Mouse (Mus musculus) testis, adult 2 months (tissue): Measurements from ENCODE around the gene Col25a1. TPM values are rescaled to one million over a fixed set of nuclear protein-coding genes. Genes with fewer than 3 reads are reported as not detected.

ENCODE experiments used
- H3K27ac ChIP-seq: fragments of 200-500 bp; 2 replicates; pipeline ENCODE4 v1.5.1; 2012; ENCODE audit warnings: low read depth, low read length; ENCODE audit not compliant: control insufficient read depth, insufficient read depth
- H3K27me3 ChIP-seq: fragments of 200-500 bp; 2 replicates; pipeline ENCODE4 v1.6.1; 2012; ENCODE audit warnings: mild to moderate bottlenecking, low read length, moderate library complexity; ENCODE audit not compliant: control insufficient read depth, insufficient read depth
- H3K36me3 ChIP-seq: fragments of 200-500 bp; 2 replicates; pipeline ENCODE4 v1.6.1; 2012; ENCODE audit warnings: mild to moderate bottlenecking, low read length; ENCODE audit not compliant: control insufficient read depth, insufficient read depth
- H3K4me1 ChIP-seq: fragments of 200-500 bp; 2 replicates; pipeline ENCODE4 v1.6.1; 2012; ENCODE audit warnings: low read length; ENCODE audit not compliant: control insufficient read depth, insufficient read depth
- H3K4me3 ChIP-seq: fragments of 200-500 bp; 2 replicates; pipeline ENCODE4 v1.5.1; 2012; ENCODE audit warnings: low read depth, mild to moderate bottlenecking, low read length, moderate library complexity, mixed read lengths; ENCODE audit not compliant: control insufficient read depth
- CTCF ChIP-seq: fragments of 200-500 bp; IDR thresholded peaks from 2 replicates; pipeline ENCODE4 v1.5.1; 2012; ENCODE audit warnings: low read depth, mild to moderate bottlenecking, inconsistent platforms, low read length, moderate library complexity; ENCODE audit not compliant: control insufficient read depth, insufficient read depth, insufficient replicate concordance
- POLR2A ChIP-seq: fragments of 200-500 bp; IDR thresholded peaks from 2 replicates; pipeline ENCODE4 v1.6.1; 2012; ENCODE audit warnings: low read depth, mild to moderate bottlenecking, inconsistent platforms, low read length, moderate library complexity; ENCODE audit not compliant: control insufficient read depth
- polyA plus RNA-seq: library from polyadenylated mRNA; depleted of rRNA; stranded (reverse); fragments of >200 nt; gene quantifications from 2 replicates; pipeline ENCODE4 v1.2.3, GENCODE M21; 2012

Gene Col25a1
- polyA plus RNA-seq, 1 experiment: 1.9 TPM

DNA sequence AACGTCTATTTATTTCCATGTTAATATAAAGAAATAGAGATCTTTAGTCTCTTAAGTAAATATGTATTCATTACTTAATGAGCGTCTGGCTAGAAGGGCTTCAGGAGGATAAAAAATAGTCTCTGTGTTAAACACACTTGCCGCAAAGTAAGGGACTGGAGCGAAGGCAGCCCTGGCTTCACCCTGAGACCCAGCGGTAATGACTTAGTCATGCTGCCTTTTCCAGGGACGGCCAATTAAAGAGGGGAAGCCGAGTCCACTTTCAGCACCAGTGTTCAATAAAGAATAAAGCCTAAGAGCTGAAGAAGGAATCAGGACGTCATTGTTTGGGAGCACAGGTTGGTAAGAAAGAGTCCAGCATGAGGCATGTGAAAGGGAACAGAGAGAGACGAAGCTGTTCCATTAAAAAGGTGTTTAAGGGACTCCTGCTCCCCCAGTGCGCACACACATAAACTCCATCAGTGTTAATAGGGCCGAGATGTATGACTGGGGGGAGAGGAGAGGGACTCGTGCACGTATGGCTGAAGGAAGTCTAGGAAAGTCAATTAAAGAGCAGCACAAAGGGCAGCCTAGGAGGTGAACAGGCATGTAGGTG is 30.1 kb downstream of the Col25a1 start:
- Histone ChIP-seq H3K4me1 (no peaks in the 10 kb centered on the region), H3K27me3 (no peaks in the 10 kb centered on the region), H3K36me3 (no peaks in the 10 kb centered on the region), H3K4me3 (no peak overlapping the region), H3K27ac (no peak overlapping the region)
- TF ChIP-seq POLR2A (no peak), CTCF (no peak)

DNA sequence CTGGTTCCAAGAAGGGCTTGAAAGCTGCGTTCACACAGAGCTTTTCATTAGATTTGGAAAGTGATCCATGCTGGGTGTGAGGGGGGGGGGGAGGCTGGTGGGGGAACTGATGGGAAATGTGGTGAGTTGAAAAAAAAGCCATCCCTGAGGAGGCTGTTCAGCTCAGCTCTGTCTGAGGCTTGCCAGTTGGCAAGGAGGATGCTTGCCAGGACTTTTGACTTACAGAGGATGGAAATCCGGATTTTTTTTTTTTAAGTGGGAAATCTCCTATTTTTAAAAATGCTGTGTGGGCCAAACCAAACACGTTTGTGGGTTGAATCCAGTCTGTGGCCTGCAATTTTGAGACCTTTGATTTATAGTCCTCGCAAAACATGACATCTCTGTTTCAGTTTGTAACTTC is 35.6 kb downstream of the Col25a1 start:
- Histone ChIP-seq H3K4me3 (no peak overlapping the region), H3K27me3 (no peaks in the 10 kb centered on the region), H3K27ac (no peak overlapping the region), H3K4me1 (no peaks in the 10 kb centered on the region), H3K36me3 (no peaks in the 10 kb centered on the region)
- no peak for TF ChIP-seq CTCF

DNA sequence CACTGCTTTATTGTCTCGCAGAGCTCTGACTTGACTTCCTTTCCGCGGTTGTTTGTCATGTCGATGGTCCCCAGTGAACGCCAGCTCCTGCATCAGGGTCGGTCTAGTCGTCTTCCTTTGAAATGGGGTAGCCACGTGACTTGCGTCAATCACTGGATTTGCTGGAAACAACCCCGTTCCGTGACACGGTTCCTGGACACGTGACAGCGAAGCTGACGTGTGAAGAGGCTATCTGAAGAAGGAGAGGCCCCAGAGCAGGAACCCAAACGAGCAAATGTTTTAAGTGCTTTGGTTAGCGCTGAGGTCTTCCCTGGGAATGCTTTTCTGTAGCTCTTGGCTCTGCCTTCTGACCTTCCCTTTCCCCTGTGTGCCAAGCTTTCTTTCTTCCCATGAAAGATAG is 41.5 kb downstream of the Col25a1 start:
- Histone ChIP-seq H3K4me1 (peaks cover 6% of the 10 kb centered on the region), H3K27me3 (no peaks in the 10 kb centered on the region), H3K4me3 (peak overlapping the region; percentile 46), H3K36me3 (no peaks in the 10 kb centered on the region), H3K27ac (no peak overlapping the region)
- TF ChIP-seq CTCF (no peak), POLR2A (no peak)

DNA sequence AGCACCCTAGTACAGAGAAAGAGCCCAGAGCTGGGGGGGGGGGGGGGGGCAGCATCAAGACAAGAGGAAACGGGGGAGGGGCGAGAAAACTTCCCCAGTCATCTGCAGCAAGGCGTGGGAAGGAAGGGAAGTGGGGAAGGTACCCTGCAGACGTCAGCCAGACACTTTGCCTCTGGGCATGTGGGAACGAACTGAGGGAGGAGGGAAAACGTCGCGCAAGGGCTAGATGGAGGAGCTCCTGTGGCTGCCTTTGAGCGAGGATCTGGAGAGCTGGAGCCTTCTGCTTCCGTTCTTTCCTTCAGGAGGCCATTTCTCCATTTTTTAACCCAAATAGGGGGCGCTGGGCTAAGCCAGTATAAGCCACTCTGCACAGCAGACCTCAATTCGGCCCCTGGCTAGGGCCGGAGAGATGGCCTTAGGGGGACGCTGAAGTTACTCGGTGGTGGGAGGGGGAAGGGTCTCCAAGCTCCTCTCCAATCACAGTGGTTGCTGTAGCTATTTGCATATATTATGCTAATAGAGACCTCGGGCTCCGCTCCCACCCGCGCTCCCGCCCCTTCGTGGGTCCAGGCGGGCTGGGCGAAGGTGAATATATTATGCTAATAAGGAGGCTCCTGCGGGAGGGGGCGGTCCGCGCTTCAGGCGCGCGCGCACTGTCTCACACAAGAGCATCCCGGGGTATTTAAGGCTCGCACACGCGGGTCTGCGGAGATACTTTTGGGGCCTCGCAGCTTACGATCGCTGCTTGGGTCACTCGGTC is 49.1 kb downstream of the Col25a1 start:
- no peak for TF ChIP-seq POLR2A
- TF ChIP-seq CTCF: no peak
- Histone ChIP-seq H3K4me3 (peak overlapping the region; percentile 75), H3K36me3 (no peaks in the 10 kb centered on the region), H3K4me1 (peaks cover 16% of the 10 kb centered on the region), H3K27ac (no peak overlapping the region), H3K27me3 (no peaks in the 10 kb centered on the region)

DNA sequence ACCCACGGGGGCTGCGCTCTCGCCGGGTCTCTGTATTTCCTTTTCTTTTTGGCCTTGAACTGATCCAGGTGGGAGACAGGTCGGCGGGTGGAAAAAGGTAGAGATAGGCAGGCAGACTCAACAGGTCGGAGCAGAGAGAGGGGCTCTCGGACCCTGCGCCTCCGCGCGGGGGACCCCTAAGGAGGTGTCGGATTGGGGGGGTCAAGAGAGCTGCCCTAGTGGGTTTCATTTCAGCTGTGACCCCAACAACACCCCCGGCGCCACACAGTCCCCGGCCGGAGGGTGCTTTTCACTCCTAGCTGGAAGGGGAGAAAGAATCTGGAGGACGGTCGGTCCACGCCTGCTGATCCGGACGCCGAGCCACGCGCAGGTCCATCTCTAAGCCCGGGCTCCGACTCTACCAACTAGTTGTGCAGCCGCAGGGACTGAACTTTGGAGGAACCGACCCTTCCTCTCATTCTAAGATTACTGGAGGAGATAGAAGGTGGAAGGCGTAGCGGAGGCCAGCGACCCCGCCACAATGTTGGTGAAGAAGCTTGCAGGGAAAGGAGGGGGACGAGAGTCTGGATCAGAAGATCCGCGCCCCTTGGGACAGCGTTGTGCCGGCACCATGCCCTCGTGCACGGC is 49.8 kb downstream of the Col25a1 start:
- TF ChIP-seq CTCF: no peak
- no peak for TF ChIP-seq POLR2A
- peak overlapping the region; percentile 75 for H3K4me3 ChIP-seq
- peaks cover 16% of the 10 kb centered on the region for H3K4me1 ChIP-seq
- no peaks in the 10 kb centered on the region for H3K27me3 ChIP-seq
- H3K36me3 ChIP-seq: no peaks in the 10 kb centered on the region
- no peak overlapping the region for H3K27ac ChIP-seq

DNA sequence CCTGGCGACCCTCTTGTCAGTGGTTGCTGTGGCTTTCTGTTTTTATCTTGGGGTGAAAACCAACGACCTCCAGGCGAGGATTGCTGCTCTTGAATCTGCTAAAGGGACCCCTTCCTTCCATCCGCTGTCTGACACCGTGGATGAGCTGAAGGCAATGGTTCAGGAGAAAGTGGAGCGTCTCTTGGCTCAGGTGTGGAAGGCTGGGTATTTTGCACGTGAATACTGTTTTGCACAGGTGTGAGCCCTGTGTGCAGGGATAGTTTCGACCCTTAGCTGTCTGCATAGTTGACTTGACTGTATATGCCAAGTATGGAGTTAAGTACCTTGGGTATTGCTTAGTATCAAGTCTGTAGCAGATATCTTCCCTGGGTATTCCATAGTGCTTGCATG is 50.3 kb downstream of the Col25a1 start:
- no peaks in the 10 kb centered on the region for H3K27me3 ChIP-seq
- peaks cover 16% of the 10 kb centered on the region for H3K4me1 ChIP-seq
- H3K27ac ChIP-seq: no peak overlapping the region
- H3K4me3 ChIP-seq: peak overlapping the region; percentile 75
- TF ChIP-seq POLR2A: no peak
- TF ChIP-seq CTCF: no peak
- H3K36me3 ChIP-seq: no peaks in the 10 kb centered on the region

DNA sequence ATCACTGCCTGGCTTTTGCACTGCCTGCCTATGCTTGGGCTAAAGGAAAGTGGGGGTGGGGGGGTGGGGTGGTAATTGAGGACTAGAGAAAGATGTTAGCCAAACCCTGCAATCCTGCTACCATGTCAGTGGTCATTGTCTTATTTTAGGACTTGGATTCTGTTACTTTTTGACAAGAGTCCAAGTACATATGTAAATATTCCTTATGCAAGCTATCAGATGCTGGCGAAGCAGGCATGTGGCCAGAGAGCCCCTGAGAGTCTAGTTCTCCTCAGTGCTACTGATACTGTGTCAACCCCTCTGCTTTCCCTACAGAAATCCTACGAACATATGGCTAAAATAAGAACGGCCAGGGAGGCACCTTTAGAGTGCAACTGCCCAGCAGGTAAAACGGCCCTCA is 51.1 kb downstream of the Col25a1 start:
- no peak overlapping the region for H3K4me3 ChIP-seq
- peaks cover 16% of the 10 kb centered on the region for H3K4me1 ChIP-seq
- TF ChIP-seq CTCF (no peak), POLR2A (no peak)
- no peaks in the 10 kb centered on the region for H3K36me3 ChIP-seq
- H3K27me3 ChIP-seq: no peaks in the 10 kb centered on the region
- H3K27ac ChIP-seq: no peak overlapping the region
